Mouse (Mus musculus): ENCODE data around the gene Arhgap30. TPM values are rescaled to one million over a fixed set of nuclear protein-coding genes. Genes with fewer than 3 reads are reported as not detected.

Arhgap30 gene
- polyA plus RNA-seq, 1 experiment from 2014 or later: 0.95 TPM

DNA sequence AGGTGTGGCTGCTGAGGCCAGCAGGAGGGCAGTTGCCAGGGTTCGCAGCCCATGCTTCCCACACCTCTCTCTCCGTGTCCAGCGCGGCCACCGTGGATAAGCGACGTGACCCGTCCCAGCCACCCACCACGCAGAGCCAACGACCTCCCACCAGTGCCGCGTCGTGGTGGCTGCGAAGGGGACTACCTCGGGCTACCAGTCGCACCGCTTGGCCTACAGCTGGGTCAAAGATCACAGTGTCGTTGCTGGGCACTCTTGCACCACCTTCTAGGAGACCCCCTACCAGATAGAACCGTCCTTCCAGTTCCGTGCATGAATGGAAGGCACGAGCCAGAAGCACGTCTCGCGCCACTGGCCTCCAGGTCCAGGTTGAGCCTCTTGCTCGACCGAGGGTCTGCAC is 28.5 kb upstream of the Arhgap30 start:
- no peak for DNase-seq (ENCODE audit: low spot score)
- H3K4me1 ChIP-seq: peaks cover 12% of the 10 kb centered on the region
- no peaks in the 10 kb centered on the region for H3K9me3 ChIP-seq
- peaks cover 27% of the 10 kb centered on the region for H3K36me3 ChIP-seq
- peak overlapping the region; percentile 66 for H3K4me3 ChIP-seq
- H3K27ac ChIP-seq: peak overlapping the region; percentile 80
- no peaks in the 10 kb centered on the region for H3K27me3 ChIP-seq (ENCODE audit: insufficient read depth, poor library complexity, severe bottlenecking)
- WGBS: 6% methylated on average over 26 of the region's 26 CpGs

DNA sequence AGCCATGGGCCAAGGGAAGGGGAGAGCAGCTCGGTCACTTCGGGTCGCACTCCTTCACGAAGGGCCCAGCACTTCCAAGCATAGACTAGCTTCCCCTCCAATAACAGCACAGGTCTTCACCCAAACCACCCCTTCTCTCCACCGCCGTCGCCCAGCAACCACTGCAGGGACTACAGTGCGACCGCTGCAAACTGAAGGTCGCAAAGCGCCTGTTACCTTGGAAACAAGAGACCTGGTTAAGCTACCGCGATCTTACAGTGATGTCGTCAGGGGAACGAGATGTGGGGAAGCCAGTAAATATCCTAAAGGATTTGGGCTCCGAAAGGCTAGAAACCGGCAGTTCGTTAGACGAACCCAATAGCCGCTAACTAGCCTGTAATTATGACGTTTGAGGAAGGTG is 28.1 kb upstream of the Arhgap30 start, which contains the start of gene Klhdc9:
TSS of gene Klhdc9 (minus strand) at position 143 of the 400 bp plus-strand sequence.
- Histone ChIP-seq H3K27ac (peak within 1 kb of the TSS; percentile 80), H3K4me1 (peaks cover 12% of the 10 kb centered on the region), H3K36me3 (peaks cover 27% of the 10 kb centered on the region), H3K27me3 (ENCODE audit: insufficient read depth, poor library complexity, severe bottlenecking) (no peaks in the 10 kb centered on the region), H3K4me3 (peak within 1 kb of the TSS; percentile 66), H3K9me3 (no peaks in the 10 kb centered on the region)
- peak; percentile 97 for DNase-seq (ENCODE audit: low spot score)
- under 1% methylated on average over 21 of the region's 21 CpGs for WGBS

DNA sequence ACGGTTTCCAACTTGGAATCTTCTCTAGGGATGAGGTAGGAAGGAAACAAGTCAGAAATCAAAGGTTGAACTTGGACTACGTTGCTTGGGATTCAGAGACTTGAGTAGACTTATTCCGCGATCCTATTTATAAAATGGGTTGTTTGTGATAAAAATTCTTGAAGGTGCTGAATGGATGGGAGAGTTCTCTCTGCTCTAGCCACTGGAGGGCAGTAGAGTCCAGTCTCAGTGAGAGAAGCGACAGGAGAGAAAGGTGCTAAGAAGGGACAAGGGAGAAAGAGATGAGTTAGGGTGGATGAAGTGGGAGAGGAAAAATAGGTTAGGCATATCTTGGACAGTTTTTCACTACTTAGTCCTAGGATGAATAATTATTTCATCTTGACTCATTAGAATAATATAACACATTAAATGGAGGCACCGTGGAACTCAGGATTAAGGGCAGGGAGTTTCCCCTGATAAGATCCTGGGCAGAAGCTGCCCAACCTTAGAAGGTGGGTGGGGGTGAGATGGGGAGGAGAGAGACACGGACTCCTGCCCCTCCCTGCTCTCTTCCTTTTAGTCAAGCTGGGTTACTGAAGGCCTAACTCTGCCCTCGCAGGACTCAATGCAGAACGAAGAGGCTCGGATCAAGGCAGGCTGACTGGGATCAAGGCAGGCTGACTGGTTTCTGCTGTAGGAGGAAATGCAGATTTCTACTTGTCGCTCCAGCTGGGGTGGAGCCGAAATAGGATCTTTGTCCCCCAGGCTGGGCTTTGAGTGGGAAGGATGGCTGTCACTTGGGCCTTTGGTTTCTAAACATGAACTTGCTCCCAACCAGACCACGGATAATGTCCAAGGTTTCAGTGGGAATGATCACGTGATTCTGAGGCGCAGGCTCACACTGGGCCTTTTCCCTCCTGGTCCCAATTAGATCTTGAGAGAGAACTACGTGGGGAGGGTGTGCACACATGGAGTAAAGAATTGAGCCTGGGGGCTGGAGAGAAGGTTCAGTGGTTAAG is 27.3 kb upstream of the Arhgap30 start:
- Histone ChIP-seq H3K36me3 (peaks cover 26% of the 10 kb centered on the region), H3K4me3 (peak overlapping the region; percentile 66), H3K27ac (peak overlapping the region; percentile 80), H3K9me3 (no peaks in the 10 kb centered on the region), H3K27me3 (ENCODE audit: insufficient read depth, poor library complexity, severe bottlenecking) (no peaks in the 10 kb centered on the region), H3K4me1 (peaks cover 12% of the 10 kb centered on the region)
- peak; percentile 89 for DNase-seq (ENCODE audit: low spot score)
- WGBS: 24% methylated on average over 16 of the region's 16 CpGs

DNA sequence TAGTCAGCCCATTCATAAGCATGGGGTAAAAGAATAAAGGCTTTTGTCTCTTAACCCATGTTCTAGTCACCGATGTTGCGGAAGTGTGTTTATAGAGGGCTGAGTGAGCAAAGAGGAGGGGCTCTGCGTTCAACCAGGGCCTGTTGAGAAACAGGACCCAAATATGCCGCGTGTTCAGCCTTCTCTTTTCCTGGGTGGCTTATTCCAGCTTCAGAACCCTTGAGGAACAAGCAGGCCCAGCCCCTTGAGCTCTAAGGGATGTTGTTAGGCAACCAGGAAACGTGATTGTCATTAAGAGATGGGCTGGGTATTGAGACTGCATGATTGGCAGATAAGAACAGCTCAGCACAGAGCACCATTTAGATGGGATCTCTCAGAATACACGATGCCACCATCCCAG is 22.8 kb upstream of the Arhgap30 start:
- Histone ChIP-seq H3K9me3 (no peaks in the 10 kb centered on the region), H3K36me3 (no peaks in the 10 kb centered on the region), H3K27ac (no peak overlapping the region), H3K27me3 (ENCODE audit: insufficient read depth, poor library complexity, severe bottlenecking) (peaks cover 28% of the 10 kb centered on the region; the same call in 1 of the 2 replicates), H3K4me3 (no peak overlapping the region), H3K4me1 (peaks cover 14% of the 10 kb centered on the region)
- no peak for DNase-seq (ENCODE audit: low spot score)
- 63% methylated on average over 7 of the region's 7 CpGs for WGBS

DNA sequence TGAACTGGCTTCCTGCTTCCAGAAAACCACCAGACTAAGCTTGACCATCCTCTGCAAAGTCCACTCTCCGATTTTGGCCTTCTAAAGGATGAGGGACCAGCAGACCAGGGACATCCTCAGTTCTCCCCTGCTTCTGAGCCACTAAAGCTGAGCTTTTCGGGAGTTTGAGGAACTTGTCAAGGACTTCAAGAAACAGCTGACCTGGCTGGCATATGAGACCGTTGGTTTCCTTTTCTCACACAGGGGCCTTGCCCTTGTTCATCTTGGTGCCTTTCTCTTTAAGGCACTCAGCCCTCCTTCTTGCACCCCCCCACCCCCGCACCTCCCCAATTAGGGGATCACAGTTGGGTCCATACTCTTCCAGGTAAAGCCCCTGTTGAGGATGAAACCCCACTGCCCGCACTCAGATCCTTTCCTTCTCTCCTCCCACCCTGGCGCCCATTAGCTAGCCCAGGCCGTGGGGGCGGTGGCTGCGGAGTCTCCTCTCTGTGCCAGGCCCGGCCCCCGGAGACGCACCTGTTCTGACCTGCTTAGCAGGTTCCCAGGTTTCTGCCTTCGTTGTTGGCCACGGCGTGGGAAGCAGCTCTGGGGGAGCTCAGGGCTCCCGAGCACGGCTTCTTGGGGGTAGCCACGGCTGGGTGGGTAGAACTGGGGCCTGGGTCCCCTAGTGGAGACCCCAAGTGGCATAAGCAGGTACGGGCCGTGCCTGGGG is 18.8 kb upstream of the Arhgap30 start, which contains the start of gene Nectin4:
TSS of gene Nectin4 (plus strand) at position 255 of the 712 bp plus-strand sequence.
- Histone ChIP-seq H3K27me3 (ENCODE audit: insufficient read depth, poor library complexity, severe bottlenecking) (peaks cover 46% of the 10 kb centered on the region; the same call in 1 of the 2 replicates), H3K27ac (no peak within 1 kb of the TSS), H3K4me1 (peaks cover 26% of the 10 kb centered on the region), H3K9me3 (no peaks in the 10 kb centered on the region), H3K4me3 (no peak within 1 kb of the TSS), H3K36me3 (no peaks in the 10 kb centered on the region)
- no peak for DNase-seq (ENCODE audit: low spot score)
- 32% methylated on average over 20 of the region's 20 CpGs for WGBS

DNA sequence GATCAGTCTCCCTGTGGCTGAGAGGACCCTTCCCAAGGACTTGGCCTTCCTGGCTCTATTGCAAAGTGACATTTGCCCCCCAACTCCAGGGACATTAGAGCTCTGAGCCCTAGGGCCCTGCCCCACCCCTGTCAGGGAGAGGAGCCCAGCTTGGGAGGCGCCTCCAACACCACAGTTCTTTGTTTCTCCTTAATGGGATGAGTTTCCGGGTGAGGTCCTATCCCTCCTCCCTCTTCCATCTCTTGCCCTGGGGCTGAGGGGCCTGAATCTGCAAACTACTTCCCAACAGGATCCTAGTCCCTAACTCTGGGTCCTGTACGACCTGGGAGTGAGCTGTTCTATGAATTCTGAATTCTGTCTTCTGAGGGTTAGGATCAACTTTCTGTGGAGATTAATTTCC is 15.9 kb upstream of the Arhgap30 start:
- WGBS: 47% methylated on average over 3 of the region's 3 CpGs
- Histone ChIP-seq H3K36me3 (no peaks in the 10 kb centered on the region), H3K9me3 (no peaks in the 10 kb centered on the region), H3K27ac (no peak overlapping the region), H3K4me3 (no peak overlapping the region), H3K4me1 (peaks cover 35% of the 10 kb centered on the region), H3K27me3 (ENCODE audit: insufficient read depth, poor library complexity, severe bottlenecking) (peaks cover 41% of the 10 kb centered on the region; the same call in 1 of the 2 replicates)
- DNase-seq (ENCODE audit: low spot score): no peak

DNA sequence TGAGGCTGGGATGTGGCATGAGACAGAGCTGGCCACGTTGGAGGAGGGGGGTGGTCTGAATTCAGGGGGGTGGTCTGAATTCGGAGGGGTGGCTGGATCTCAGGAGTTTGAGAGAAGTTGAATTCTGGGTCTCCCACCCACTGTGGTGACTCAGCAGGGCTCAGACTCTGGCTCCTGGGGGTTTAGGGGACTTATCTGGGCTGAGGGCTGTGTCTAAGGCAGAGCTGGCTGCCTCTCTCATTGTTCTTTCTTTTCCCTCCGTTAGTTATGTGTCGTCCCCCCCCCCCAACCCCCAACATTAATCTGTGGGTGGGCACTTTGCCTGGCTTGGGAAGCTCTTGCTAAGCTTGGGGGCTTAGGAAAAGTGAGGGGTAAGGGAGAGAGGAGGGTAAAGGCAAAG is 14.8 kb upstream of the Arhgap30 start:
- 6% methylated on average over 4 of the region's 4 CpGs for WGBS
- no peak overlapping the region for H3K4me3 ChIP-seq
- H3K9me3 ChIP-seq: no peaks in the 10 kb centered on the region
- H3K27me3 ChIP-seq (ENCODE audit: insufficient read depth, poor library complexity, severe bottlenecking): peaks cover 37% of the 10 kb centered on the region; the same call in 1 of the 2 replicates
- H3K4me1 ChIP-seq: peaks cover 38% of the 10 kb centered on the region
- H3K36me3 ChIP-seq: no peaks in the 10 kb centered on the region
- DNase-seq (ENCODE audit: low spot score): no peak
- H3K27ac ChIP-seq: peak overlapping the region; percentile 42; the same call in 1 of the 2 replicates

DNA sequence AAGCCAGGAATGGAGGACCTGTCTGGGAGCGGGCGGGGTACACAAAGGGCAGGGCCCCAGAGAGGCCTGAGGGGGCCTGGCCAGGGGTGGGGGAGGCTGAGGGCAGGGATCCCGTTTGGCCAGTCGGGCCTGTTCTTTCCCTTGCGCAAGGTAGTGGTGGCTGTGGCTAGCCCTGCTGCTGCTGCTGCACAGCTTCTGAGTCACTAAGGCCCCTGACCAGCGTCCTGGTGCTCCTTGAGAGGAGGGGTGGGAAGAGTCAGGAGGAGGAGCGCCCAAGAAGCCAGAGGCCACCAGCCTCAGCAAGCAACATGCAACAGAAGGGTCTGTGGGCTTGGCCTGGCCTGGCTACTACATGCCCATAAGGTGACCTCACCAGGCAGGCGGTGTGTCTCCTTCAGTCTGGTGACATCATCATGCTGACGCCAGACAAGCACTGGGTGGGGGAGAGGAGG is 13.1 kb upstream of the Arhgap30 start:
- H3K9me3 ChIP-seq: no peaks in the 10 kb centered on the region
- H3K4me1 ChIP-seq: peaks cover 42% of the 10 kb centered on the region
- no peaks in the 10 kb centered on the region for H3K36me3 ChIP-seq
- peaks cover 35% of the 10 kb centered on the region for H3K27me3 ChIP-seq (ENCODE audit: insufficient read depth, poor library complexity, severe bottlenecking)
- H3K27ac ChIP-seq: peak overlapping the region; percentile 62
- no peak overlapping the region for H3K4me3 ChIP-seq
- WGBS: 40% methylated on average over 9 of the region's 9 CpGs
- DNase-seq (ENCODE audit: low spot score): no peak

DNA sequence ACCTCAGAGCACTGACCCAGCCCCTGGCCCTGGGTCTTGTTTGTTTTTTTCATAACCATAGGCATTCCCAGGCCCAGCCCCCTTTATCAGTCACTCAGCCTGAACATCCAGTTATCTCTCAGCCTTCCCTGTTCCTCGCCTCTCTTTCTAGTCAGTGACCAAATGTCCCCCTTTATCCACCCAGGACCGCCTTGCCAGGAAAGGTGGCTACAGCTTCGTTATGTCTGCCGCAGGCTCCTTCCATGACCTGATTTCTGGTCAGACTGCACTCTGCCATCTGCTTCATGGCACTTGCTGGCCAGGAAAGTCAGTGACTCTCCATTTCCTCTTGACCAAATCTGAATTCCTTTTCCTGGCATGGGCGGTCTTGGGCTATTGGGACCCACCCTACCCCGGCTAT is 10.5 kb upstream of the Arhgap30 start:
- no peaks in the 10 kb centered on the region for H3K9me3 ChIP-seq
- H3K27me3 ChIP-seq (ENCODE audit: insufficient read depth, poor library complexity, severe bottlenecking): peaks cover 31% of the 10 kb centered on the region
- H3K4me3 ChIP-seq: no peak overlapping the region
- no peak overlapping the region for H3K27ac ChIP-seq
- 69% methylated on average over 6 of the region's 6 CpGs for WGBS
- DNase-seq (ENCODE audit: low spot score): no peak
- H3K4me1 ChIP-seq: peaks cover 37% of the 10 kb centered on the region
- no peaks in the 10 kb centered on the region for H3K36me3 ChIP-seq

DNA sequence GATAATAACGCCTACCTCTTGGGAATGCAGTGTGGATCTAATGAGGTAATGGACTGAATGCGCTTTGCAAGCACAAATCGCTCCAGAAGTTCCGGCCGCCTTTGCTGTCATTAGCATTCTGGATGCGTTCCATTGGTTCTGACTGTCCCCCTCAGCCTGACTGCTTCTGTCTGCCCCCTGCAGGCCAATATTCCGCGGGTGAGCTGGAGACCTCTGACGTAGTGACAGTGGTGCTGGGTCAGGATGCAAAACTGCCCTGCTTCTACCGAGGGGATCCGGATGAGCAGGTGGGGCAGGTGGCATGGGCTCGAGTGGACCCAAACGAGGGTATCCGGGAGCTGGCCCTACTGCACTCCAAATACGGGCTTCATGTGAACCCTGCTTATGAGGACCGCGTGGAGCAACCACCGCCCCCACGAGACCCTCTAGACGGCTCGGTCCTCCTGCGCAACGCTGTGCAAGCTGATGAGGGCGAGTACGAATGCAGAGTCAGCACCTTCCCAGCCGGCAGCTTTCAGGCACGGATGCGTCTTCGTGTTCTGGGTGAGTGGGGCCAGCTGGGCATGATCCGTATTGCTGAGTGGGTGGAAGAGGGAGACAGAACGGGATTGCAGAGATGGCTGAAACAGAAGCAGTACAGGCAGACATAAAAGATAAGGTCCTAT is 8.7 kb upstream of the Arhgap30 start:
- 8% methylated on average over 31 of the region's 31 CpGs for WGBS
- Histone ChIP-seq H3K9me3 (no peaks in the 10 kb centered on the region), H3K4me3 (peak overlapping the region; percentile 47), H3K4me1 (peaks cover 26% of the 10 kb centered on the region), H3K36me3 (no peaks in the 10 kb centered on the region), H3K27ac (no peak overlapping the region), H3K27me3 (ENCODE audit: insufficient read depth, poor library complexity, severe bottlenecking) (peaks cover 44% of the 10 kb centered on the region)
- peak; percentile 86 for DNase-seq (ENCODE audit: low spot score)

DNA sequence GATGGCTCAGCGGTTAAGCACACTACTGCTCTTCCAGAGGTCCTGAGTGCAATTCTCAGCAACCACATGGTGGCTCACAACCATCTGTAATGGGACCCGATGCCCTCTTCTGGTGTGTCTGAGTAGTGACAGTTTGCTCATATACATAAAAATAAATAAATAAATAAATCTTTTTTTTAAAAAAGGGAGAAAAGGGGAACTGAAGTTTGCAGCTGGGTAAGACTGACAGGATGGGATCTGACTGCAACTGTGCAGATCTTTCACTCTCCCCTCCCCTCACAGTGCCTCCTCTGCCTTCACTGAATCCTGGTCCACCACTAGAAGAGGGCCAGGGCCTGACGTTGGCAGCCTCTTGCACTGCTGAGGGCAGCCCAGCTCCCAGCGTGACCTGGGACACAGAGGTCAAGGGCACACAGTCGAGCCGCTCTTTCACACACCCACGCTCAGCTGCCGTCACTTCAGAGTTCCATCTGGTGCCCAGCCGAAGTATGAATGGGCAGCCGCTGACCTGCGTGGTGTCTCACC is 6.6 kb upstream of the Arhgap30 start:
- Histone ChIP-seq H3K4me1 (peaks cover 25% of the 10 kb centered on the region), H3K9me3 (no peaks in the 10 kb centered on the region), H3K4me3 (no peak overlapping the region), H3K27me3 (ENCODE audit: insufficient read depth, poor library complexity, severe bottlenecking) (peaks cover 58% of the 10 kb centered on the region), H3K36me3 (no peaks in the 10 kb centered on the region), H3K27ac (no peak overlapping the region)
- no peak for DNase-seq (ENCODE audit: low spot score)
- 81% methylated on average over 11 of the region's 11 CpGs for WGBS

DNA sequence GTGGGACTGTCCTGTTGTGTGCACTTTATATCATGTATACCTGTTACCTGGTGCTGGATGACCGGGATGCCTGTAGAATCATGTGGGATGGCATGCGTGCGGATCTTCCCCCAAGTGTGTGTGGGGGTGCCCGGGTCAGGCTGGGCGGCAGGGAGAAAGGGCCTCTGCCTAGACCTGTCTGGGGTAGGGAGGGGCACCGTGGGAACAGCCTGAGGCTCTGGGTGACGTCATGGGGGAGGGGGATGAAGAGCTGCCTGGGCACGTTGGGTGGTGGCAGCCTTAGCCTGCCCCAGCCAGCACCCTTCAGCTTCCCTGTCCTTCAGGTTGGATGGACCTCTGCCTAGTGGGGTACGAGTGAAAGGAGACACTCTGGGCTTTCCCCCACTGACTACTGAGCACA is 4.4 kb upstream of the Arhgap30 start:
- H3K9me3 ChIP-seq: no peaks in the 10 kb centered on the region
- H3K4me1 ChIP-seq: peaks cover 15% of the 10 kb centered on the region
- no peak overlapping the region for H3K27ac ChIP-seq
- DNase-seq (ENCODE audit: low spot score): no peak
- 53% methylated on average over 9 of the region's 9 CpGs for WGBS
- no peak overlapping the region for H3K4me3 ChIP-seq
- H3K27me3 ChIP-seq (ENCODE audit: insufficient read depth, poor library complexity, severe bottlenecking): peaks cover 56% of the 10 kb centered on the region
- no peaks in the 10 kb centered on the region for H3K36me3 ChIP-seq
